Mouse (Mus musculus) lung, adult 2 months (tissue): ENCODE results near the gene Phkb.

Source experiments
- CTCF ChIP-seq: fragments of 200-500 bp; IDR thresholded peaks from 2 replicates; pipeline ENCODE4 v1.5.1; 2011; ENCODE audit warnings: mild to moderate bottlenecking, low read length, control low read depth; ENCODE audit not compliant: insufficient read depth
- POLR2A ChIP-seq: fragments of 200-500 bp; IDR thresholded peaks from 2 replicates; pipeline ENCODE4 v1.6.1; 2011; ENCODE audit warnings: low read depth, mild to moderate bottlenecking, control low read depth, low read length, borderline replicate concordance; ENCODE audit errors: extremely low read depth

GRCm38 (mm10) chr8:86029451-86029850 lies 188.7 kb downstream of the Phkb start:
- TF ChIP-seq CTCF (no peak), POLR2A (no peak)
